Comparison of ENCODE assay signal across 21 mouse cellular contexts in genomic region chr19:24824517-24824916, GRCm38 (mm10). TPM values are rescaled to one million over a fixed set of nuclear protein-coding genes. Genes with fewer than 3 reads are reported as not detected.
DNase-seq lines count a peak whose midpoint lies in the region; ATAC-seq and TF ChIP-seq lines count a peak whose summit lies in the region.
"Had no signal": no experiment of that assay in that cellular context is flagged by ENCODE, and none has a peak within 500 bp of the region (broad histone marks: within the 10 kb centered on the region; RNA-seq: fewer than 3 reads in every experiment).

No protein-coding gene starts in this region.

- H3K36me3 ChIP-seq in heart, adult 2 months (ENCODE audit: control insufficient read depth, insufficient read depth, low read length) = peaks cover 16% of the 10 kb centered on the region
- no peaks in the 10 kb centered on the region for H3K36me3 ChIP-seq in forebrain, embryonic 14.5 days (ENCODE audit: control insufficient read depth, insufficient read depth, low read length)
- H3K36me3 ChIP-seq: limb, embryonic 12.5 days; midbrain, embryonic 15.5 days had no signal

- 0 out of 2 replicates have a peak, but pooled peaks have one; percentile 15 for TF ChIP-seq EP300 in heart, adult 2 months (IDR thresholded peaks at IDR 0.05; ENCODE audit: insufficient read depth, low read depth, low read length)

- H3K79me2 ChIP-seq in heart, adult 2 months (replicated peaks; ENCODE audit: control insufficient read depth, insufficient read depth, low read length) = 0 out of 2 replicates have a peak, but pooled peaks cover 1% of the 10 kb centered on the region

- WGBS in heart, adult 2 months = 20% methylated on average over 4 of the region's 4 CpGs
- 33% methylated on average over 4 of the region's 4 CpGs for WGBS in lung, adult 2 months
- 91% methylated on average over 4 of the region's 4 CpGs for WGBS in forebrain, embryonic 14.5 days

- H3K4me3 ChIP-seq in heart, adult 2 months = no peak overlapping the region
- H3K4me3 ChIP-seq in lung, adult 2 months (replicated peaks; ENCODE audit: extremely low read depth, low read depth, low read length) = no peak overlapping the region
- no peak overlapping the region for H3K4me3 ChIP-seq in forebrain, embryonic 14.5 days (ENCODE audit: low read depth, low read length)
- H3K4me3 ChIP-seq: limb, embryonic 12.5 days; midbrain, embryonic 15.5 days had no signal

- H3K4me2 ChIP-seq in forebrain, embryonic 14.5 days (ENCODE audit: low read length) = no peak overlapping the region
- H3K4me2 ChIP-seq: hindbrain, embryonic 14.5 days; limb, embryonic 12.5 days; liver, embryonic 11.5 days; midbrain, embryonic 15.5 days had no signal

- ATAC-seq in forebrain, embryonic 14.5 days = no peak
- ATAC-seq: inflammation-experienced regulatory T-cells, adult 6 months; liver, postnatal 0 days; midbrain, embryonic 15.5 days had no signal

- H3K9ac ChIP-seq in heart, adult 2 months (ENCODE audit: low read depth, low read length) = no peak overlapping the region
- H3K9ac ChIP-seq in forebrain, embryonic 14.5 days (ENCODE audit: low read length) = no peak overlapping the region
- H3K9ac ChIP-seq: hindbrain, embryonic 14.5 days; limb, embryonic 12.5 days; liver, postnatal 0 days; midbrain, embryonic 15.5 days had no signal

- H3K27me3 ChIP-seq in heart, adult 2 months (ENCODE audit: control insufficient read depth, insufficient read depth, low read length) = no peaks in the 10 kb centered on the region
- H3K27me3 ChIP-seq in forebrain, embryonic 14.5 days (replicated peaks; ENCODE audit: control insufficient read depth, insufficient read depth, low read length) = no peaks in the 10 kb centered on the region
- H3K27me3 ChIP-seq: limb, embryonic 12.5 days; midbrain, embryonic 15.5 days had no signal

- TF ChIP-seq CTCF in heart, adult 2 months (IDR thresholded peaks at IDR 0.05) = no peak
- TF ChIP-seq CTCF in lung, adult 2 months (IDR thresholded peaks at IDR 0.05; ENCODE audit: insufficient read depth, low read length) = no peak

- no peaks in the 10 kb centered on the region for H3K9me3 ChIP-seq in forebrain, embryonic 14.5 days (replicated peaks; ENCODE audit: control insufficient read depth, low read length)
- H3K9me3 ChIP-seq: limb, embryonic 12.5 days; midbrain, embryonic 15.5 days had no signal

- H3K4me1 ChIP-seq in heart, adult 2 months (ENCODE audit: control insufficient read depth, insufficient read depth, low read length) = peaks cover 1% of the 10 kb centered on the region
- no peaks in the 10 kb centered on the region for H3K4me1 ChIP-seq in lung, adult 2 months (ENCODE audit: control insufficient read depth, insufficient read depth, low read length)
- no peaks in the 10 kb centered on the region for H3K4me1 ChIP-seq in forebrain, embryonic 14.5 days (ENCODE audit: control insufficient read depth, insufficient read depth, low read length)
- H3K4me1 ChIP-seq: limb, embryonic 12.5 days; midbrain, embryonic 15.5 days had no signal

- no peak overlapping the region; the same call in 1 of the 2 replicates for H3K27ac ChIP-seq in heart, adult 2 months
- no peak overlapping the region for H3K27ac ChIP-seq in forebrain, embryonic 14.5 days (ENCODE audit: low read depth, low read length)
- H3K27ac ChIP-seq: hindbrain, embryonic 14.5 days; limb, embryonic 12.5 days; macrophage; midbrain, embryonic 15.5 days had no signal

- intact Hi-C loops in heart, adult 2 months (cut with DNase I) = loop anchor here (5.0 kb wide), 1 partner anchor 48 kb away; no protein-coding TSS in a partner anchor
- intact Hi-C loops in heart, postnatal 25 days (cut with DNase I) = no loop called here

- DNase-seq in heart, adult 2 months = peak in 1 of 2 experiments; percentile 9
- DNase-seq in heart, postnatal 25 days (ENCODE audit: low spot score) = no peak
- peak; percentile 11 for DNase-seq in lung, postnatal 25 days (ENCODE audit: low spot score)
- DNase-seq in lung, adult 2 months = no peak
- peak; percentile 14 for DNase-seq in brain, adult 2 months (ENCODE audit: low read depth, low spot score)
- DNase-seq in thymus, adult 18-20 months = no peak
- no peak for DNase-seq in forebrain, embryonic 14.5 days (ENCODE audit: low spot score)
- DNase-seq: adrenal gland, postnatal 14 days; cerebellum, adult 9-11 months; gastrocnemius, postnatal 25 days; heart, postnatal 4 days; kidney, adult 2 months; kidney, postnatal 14 days; layer of hippocampus, postnatal 36 days; liver, postnatal 0 days had no signal

- TF ChIP-seq POLR2A in heart, adult 2 months (IDR thresholded peaks at IDR 0.05; ENCODE audit: insufficient read depth, low read depth, low read length) = no peak
- no peak for TF ChIP-seq POLR2A in lung, adult 2 months (IDR thresholded peaks at IDR 0.05; ENCODE audit: borderline replicate concordance, extremely low read depth, low read depth, low read length)

RNA-seq across cellular contexts. Expression of gene Pgm5, which starts 37.1 kb away (rescaled TPM):
- total RNA-seq in heart, adult 2 months (2021) = 100 to 1,000 TPM in 1 of 2 experiments, 10 to 100 TPM in 1; 93.8 to 103 TPM
- 48.6 and 95.9 TPM in 2 replicates for polyA plus RNA-seq in heart, adult 2 months (2012; rRNA removed)
- 10 to 100 TPM; 93.4 to 99.9 TPM for total RNA-seq in heart, postnatal 25 days (2021)
- polyA plus RNA-seq in lung, adult 2 months (2012; rRNA removed) = 18.5 and 21.8 TPM in 2 replicates
- 0.25 and 0.36 TPM in 2 replicates for polyA plus RNA-seq in forebrain, embryonic 14.5 days (2014; fragmentation: Nextera tagmentation; extraction: Ambion mirVana)

RNA-seq across cellular contexts. Expression of gene Gm10053, which starts 51.0 kb away (rescaled TPM):
- total RNA-seq in heart, adult 2 months (2021) = 100 to 1,000 TPM; 930 to 977 TPM
- polyA plus RNA-seq in heart, adult 2 months (2012; rRNA removed) = 215 and 395 TPM in 2 replicates
- 1,000 to 10,000 TPM; 1,136 to 1,153 TPM for total RNA-seq in heart, postnatal 25 days (2021)
- polyA plus RNA-seq in lung, adult 2 months (2012; rRNA removed) = 2.6 and 9.2 TPM in 2 replicates
- polyA plus RNA-seq in forebrain, embryonic 14.5 days (2014; fragmentation: Nextera tagmentation; extraction: Ambion mirVana) = 238 and 267 TPM in 2 replicates

Comparison
In these comparisons a context has a peak if more than half of its experiments do, and no peak if none do; other contexts are left out.
1. DNase-seq: peak in lung, postnatal 25 days (single experiment) and brain, adult 2 months (single experiment); none in heart, postnatal 25 days (single experiment), lung, adult 2 months (single experiment), thymus, adult 18-20 months (0 of 2) and forebrain, embryonic 14.5 days (single experiment).
2. RNA of gene Pgm5, which starts 37.1 kb away (polyA plus RNA-seq): 48.6 to 95.9 TPM in heart, adult 2 months and 18.5 to 21.8 TPM in lung, adult 2 months; 0.25 to 0.36 TPM in forebrain, embryonic 14.5 days; every median in the first group is over 10 times any median in the second.
3. RNA of gene Gm10053, which starts 51.0 kb away (polyA plus RNA-seq): 238 to 267 TPM in forebrain, embryonic 14.5 days and 215 to 395 TPM in heart, adult 2 months; 2.6 to 9.2 TPM in lung, adult 2 months; every median in the first group is over 10 times any median in the second.